Mouse (Mus musculus) cortical plate, adult 2 months (tissue): ENCODE measurements at regions not wholly inside any gene's neighbourhood (a gene's known extent, or its start where the extent isn't known, plus 50 kb on each side); places are given as distances from the start of the nearest gene placed in this dataset.

Experiments
- H3K27ac ChIP-seq: fragments of 200-500 bp; 2 replicates; pipeline ENCODE4 v1.5.1; 2012; ENCODE audit warnings: low read length, control low read depth, inconsistent platforms; ENCODE audit not compliant: insufficient read depth
- H3K4me1 ChIP-seq: fragments of 200-500 bp; 2 replicates; pipeline ENCODE4 v1.6.1; 2011; ENCODE audit warnings: low read length; ENCODE audit not compliant: control insufficient read depth, insufficient read depth
- H3K4me3 ChIP-seq: fragments of 200-500 bp; 2 replicates; pipeline ENCODE4 v1.5.1; 2011; ENCODE audit warnings: mild to moderate bottlenecking, low read length, control low read depth; ENCODE audit not compliant: insufficient read depth
- CTCF ChIP-seq: fragments of 200-500 bp; IDR thresholded peaks from 2 replicates; pipeline ENCODE4 v1.5.1; 2011; ENCODE audit warnings: mild to moderate bottlenecking, control low read depth, low read length; ENCODE audit not compliant: insufficient read depth; ENCODE audit errors: extremely low read depth
- POLR2A ChIP-seq: fragments of 200-500 bp; IDR thresholded peaks from 2 replicates; pipeline ENCODE4 v1.6.1; 2011; ENCODE audit warnings: mild to moderate bottlenecking, low read length, control low read depth; ENCODE audit not compliant: insufficient read depth; ENCODE audit errors: extremely low read depth

DNA sequence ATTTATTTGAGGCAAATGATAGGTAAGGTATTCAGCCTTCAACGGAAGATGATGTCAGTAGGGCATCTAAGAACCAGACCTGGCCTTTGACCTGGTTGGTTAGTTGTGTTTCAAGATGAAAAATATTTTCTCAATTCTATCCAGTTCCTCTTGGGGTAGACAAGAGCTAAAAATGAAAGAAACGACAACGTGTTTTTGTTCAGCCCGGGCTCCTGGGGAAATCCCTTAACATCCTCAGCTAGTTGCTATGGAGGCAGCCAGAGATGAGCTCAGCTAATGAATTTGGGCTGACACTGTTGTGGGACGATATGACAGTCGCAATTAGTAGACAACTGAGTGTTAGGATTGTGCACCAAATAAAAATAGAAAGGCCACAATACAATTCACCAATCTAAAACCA lies 80.6 kb upstream of the Bmp2k start:
- Histone ChIP-seq H3K27ac (peak overlapping the region; percentile 86; the same call in 1 of the 2 replicates), H3K4me3 (no peak overlapping the region), H3K4me1 (no peaks in the 10 kb centered on the region)
- TF ChIP-seq CTCF (no peak), POLR2A (no peak)

DNA sequence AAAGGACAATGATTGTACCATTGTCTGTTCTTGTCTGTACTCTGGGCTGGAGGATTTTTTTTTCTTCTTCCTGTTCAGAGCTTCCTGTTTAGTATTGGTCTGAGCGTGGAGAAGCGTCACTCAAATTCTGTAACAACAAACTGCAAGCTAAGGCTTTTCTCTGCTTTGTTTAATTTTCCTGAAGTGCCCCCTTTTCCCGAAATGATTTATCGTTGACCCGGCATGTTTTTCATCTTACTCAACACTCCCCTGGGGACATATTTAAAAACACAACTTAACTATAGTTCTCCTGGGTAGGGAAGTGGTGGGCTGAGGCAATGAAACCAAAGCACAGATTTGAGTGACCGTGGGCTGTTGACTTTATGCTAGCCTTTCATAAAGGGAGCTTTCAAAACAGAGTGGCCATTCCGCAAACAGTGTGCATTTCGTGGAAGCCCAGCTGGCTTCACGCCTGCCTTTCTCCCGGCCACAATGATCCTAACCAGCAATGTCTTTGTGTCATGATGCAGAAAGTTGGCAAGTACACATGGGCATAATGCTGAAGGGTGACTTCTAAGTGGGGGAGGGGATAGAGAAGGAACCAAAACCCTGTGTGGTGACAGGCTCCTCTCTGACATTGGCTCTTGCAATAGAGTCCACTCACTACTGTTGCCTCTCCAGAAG lies 79.8 kb upstream of the Bmp2k start:
- no peaks in the 10 kb centered on the region for H3K4me1 ChIP-seq
- TF ChIP-seq POLR2A = no peak
- no peak for TF ChIP-seq CTCF
- H3K4me3 ChIP-seq = no peak overlapping the region
- peak overlapping the region; percentile 45; the same call in 1 of the 2 replicates for H3K27ac ChIP-seq

DNA sequence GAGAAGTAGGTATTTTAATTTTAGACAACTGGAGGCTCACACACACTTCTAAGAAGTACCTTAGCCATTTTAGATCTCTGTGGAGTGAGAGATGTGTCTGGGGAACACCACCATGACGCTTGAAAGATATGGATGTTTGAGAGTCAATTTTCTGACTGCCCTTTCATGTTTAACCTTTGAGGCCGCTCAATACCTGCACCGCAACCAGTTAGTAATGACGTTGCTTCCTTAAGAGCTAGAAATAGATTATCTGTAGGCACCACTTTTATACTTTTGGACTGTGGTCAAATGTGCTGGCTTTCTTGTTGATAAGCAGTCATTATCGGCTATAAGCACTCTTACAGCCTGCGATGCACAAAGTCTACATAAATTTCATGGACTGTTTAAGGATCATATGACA lies 78.3 kb upstream of the Bmp2k start:
- no peaks in the 10 kb centered on the region for H3K4me1 ChIP-seq
- TF ChIP-seq POLR2A (no peak), CTCF (no peak)
- peak overlapping the region; percentile 37 for H3K27ac ChIP-seq
- no peak overlapping the region for H3K4me3 ChIP-seq

DNA sequence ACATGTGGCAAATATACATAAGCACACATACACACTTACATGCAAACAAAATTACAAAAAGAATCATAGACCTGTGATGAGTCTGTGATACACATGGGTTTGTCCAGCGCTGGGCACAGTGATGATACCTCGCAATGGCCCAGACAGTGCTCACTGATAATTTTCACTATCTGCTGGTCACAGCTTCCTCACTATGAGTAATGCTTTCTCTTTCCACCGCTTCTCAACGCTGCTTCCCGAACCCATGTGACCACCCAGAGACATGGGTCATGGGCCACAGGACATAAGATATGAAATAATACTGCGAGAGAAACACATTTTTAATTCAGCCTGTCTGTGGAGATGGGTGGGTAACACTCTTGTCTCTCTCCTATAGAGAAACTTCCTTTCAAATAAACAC lies 76.5 kb upstream of the Bmp2k start:
- no peaks in the 10 kb centered on the region for H3K4me1 ChIP-seq
- H3K4me3 ChIP-seq = no peak overlapping the region
- TF ChIP-seq POLR2A = no peak
- no peak for TF ChIP-seq CTCF
- no peak overlapping the region for H3K27ac ChIP-seq

DNA sequence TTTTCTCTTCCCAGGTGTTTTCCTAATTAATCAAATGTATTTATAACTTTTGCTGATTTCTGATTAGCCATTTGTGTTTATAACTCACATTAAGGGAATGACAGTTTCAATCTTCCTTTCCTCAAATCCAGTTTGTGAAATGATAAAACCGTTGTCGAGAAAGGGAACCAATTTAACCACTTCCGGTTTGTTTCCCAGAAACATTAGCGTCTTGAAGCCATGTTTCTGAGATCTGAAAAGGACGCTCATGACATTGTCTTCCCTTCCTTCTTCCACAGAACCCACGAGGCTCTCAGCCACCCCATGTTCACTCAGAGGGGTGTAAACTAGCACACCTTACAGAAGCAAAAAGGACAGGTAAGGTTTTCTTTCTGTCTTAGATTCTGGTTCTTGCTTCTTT lies 76.0 kb upstream of the Bmp2k start:
- Histone ChIP-seq H3K4me3 (no peak overlapping the region), H3K27ac (no peak overlapping the region), H3K4me1 (no peaks in the 10 kb centered on the region)
- no peak for TF ChIP-seq CTCF
- TF ChIP-seq POLR2A = no peak

DNA sequence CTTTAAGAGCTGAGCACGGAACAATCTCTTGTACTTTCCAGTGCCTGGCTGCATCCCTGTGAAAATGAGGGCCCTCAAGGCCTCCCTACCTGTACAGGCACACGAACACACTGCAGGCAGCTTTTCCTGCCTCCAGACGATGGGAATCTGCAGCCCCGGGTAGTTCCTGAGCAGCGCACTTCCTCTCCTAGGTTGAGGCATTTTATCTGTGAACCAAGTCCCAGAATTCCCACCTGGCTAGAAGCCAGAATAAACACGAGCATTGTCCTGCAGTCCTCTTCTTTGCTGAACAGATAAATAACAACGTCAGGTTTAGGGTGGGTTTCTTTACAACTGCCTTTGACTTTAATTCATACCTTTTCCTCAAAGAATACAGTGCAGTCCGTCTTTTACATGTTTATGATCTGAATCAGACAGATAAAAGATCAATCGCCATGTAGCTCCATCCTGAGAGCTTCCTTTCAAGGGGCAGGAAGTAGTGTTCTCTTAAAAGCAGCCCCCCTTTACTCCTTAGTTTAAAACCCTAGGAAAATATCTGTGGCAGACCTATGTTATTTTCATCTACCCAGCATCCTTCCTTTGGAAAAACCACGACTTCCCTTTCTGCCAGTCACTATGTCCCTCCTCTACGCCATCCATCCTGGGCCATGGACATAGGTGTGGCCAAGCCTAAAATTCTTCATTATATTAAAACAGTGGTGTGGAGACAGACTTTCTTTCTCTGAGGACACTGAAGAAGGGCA lies 75.3 kb upstream of the Bmp2k start:
- Histone ChIP-seq H3K27ac (0 out of 2 replicates have a peak overlapping the region, but pooled peaks have one; percentile 50), H3K4me3 (no peak overlapping the region), H3K4me1 (no peaks in the 10 kb centered on the region)
- TF ChIP-seq CTCF = no peak
- TF ChIP-seq POLR2A = no peak

DNA sequence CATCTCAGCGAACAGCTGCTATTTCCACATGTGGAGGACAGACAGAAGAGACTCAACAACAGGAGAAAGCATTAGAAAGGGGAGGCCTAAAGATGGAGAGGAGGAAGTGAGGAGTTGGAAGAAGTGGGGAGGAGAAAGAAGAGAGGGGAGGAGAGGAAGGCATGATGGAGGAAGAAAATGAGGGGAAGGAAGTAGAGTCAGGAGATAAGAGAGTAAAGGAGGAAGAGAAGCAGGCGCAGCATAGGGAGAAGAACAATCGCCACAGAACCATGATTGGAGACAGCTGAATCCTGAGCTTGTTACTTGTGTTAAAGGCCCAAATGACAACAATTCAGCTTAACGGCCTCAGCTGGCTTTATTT lies 74.8 kb upstream of the Bmp2k start:
- H3K27ac ChIP-seq = peak overlapping the region; percentile 50; the same call in 1 of the 2 replicates
- no peak for TF ChIP-seq POLR2A
- no peak for TF ChIP-seq CTCF
- H3K4me3 ChIP-seq = no peak overlapping the region
- H3K4me1 ChIP-seq = no peaks in the 10 kb centered on the region

DNA sequence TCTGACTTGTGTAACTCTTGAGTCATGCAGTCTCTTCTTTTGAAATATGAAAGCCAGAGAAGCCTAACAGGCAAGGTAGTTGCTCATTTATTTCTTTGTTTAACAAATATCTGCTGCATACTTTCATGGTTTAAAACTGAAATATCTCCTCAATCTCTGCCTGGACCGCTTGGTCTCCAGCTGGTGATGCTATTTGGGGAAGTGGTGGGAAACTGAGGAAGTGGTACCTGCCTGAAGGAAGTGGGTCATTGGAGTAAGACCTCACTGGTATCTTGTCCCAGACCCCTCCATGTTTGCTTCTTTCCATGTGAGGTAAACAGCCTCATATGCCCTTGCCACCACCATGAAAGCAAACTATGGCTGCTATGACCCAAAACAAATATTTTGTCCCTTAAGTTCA lies 74.0 kb upstream of the Bmp2k start:
- TF ChIP-seq POLR2A (no peak), CTCF (no peak)
- no peak overlapping the region for H3K4me3 ChIP-seq
- H3K27ac ChIP-seq = 0 out of 2 replicates have a peak overlapping the region, but pooled peaks have one; percentile 50
- no peaks in the 10 kb centered on the region for H3K4me1 ChIP-seq

DNA sequence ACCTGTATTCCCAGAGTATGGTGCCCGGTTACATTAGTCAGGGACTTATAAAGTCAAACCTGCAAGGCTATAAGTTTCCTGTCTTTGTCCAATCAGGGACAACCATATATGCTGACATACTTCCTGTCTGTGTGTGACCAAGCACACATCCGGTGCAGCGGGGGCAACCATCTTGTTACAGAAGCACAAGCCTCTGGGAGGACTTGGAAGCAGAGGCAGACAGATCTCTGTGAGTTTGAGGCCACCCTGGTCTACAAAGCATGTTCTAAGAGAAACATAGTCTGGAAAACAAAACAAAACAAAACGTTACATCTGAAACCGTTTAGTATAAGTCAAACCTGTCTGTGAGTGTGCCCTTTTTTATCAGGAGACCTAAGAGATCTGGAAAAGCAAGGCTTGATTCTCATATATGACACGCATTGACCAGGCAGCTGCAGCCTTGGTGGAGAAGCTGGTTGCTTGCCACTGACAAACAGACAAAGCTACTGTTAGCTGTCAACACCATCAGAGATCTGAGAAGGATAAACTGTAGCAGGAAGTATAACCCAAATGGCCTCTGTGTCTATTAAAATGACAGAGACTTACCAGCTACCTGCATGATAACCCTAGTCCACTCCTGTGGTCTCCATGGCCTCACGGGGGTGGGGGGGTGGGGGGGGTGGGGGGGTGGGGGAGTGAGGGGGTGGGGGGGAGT lies 72.6 kb upstream of the Bmp2k start:
- no peak for TF ChIP-seq POLR2A
- TF ChIP-seq CTCF = no peak
- H3K4me3 ChIP-seq = no peak overlapping the region
- no peaks in the 10 kb centered on the region for H3K4me1 ChIP-seq
- H3K27ac ChIP-seq = no peak overlapping the region

DNA sequence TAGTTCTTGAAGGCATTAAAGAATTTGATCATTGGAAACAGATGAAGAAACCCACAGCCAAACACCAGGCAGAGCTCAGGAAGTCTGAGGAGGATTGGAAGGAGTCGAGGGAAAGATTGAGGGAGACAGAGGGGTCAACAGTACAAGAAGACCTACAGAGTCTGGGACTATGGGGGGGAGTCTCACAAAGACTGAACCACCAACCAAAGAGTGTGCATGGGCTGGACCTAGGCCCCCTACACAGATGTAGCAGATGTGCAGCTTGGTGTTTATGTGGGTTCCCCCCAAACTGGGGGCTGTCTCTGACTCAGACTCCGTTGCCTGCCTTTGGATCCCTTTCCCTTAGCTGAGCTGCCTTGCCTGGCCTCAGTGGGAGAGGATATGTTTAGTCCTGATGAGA lies 71.5 kb upstream of the Bmp2k start:
- no peak overlapping the region for H3K4me3 ChIP-seq
- no peak overlapping the region for H3K27ac ChIP-seq
- H3K4me1 ChIP-seq = no peaks in the 10 kb centered on the region
- TF ChIP-seq POLR2A (no peak), CTCF (no peak)
